Mouse (Mus musculus) heart, embryonic 10.5 days (tissue): ENCODE results near the gene Fbxl7. TPM values are rescaled to one million over a fixed set of nuclear protein-coding genes. Genes with fewer than 3 reads are reported as not detected.

Experiments used
- DNase-seq: peaks from one replicate; pipeline ENCODE4 v3.0.0-alpha.2; 2017; ENCODE audit warnings: low spot score
- H3K27ac ChIP-seq: fragments of 300-500 bp; sonication (generic); 2 replicates; pipeline ENCODE4 v1.5.1; 2016; ENCODE audit warnings: mild to moderate bottlenecking
- H3K27me3 ChIP-seq: fragments of 300-500 bp; sonication (generic); 2 replicates; pipeline ENCODE4 v1.6.1; 2016; ENCODE audit warnings: mild to moderate bottlenecking; ENCODE audit not compliant: poor library complexity, insufficient read depth, severe bottlenecking
- H3K36me3 ChIP-seq: fragments of 300-500 bp; sonication (generic); 2 replicates; pipeline ENCODE4 v1.6.1; 2016; ENCODE audit warnings: mild to moderate bottlenecking, moderate library complexity
- H3K4me1 ChIP-seq: fragments of 300-500 bp; sonication (generic); 2 replicates; pipeline ENCODE4 v1.6.1; 2016; ENCODE audit warnings: mild to moderate bottlenecking
- H3K4me3 ChIP-seq: fragments of 300-500 bp; sonication (generic); 2 replicates; pipeline ENCODE4 v1.5.1; 2016; ENCODE audit warnings: mild to moderate bottlenecking, moderate library complexity
- H3K9me3 ChIP-seq: fragments of 300-500 bp; sonication (generic); 2 replicates; pipeline ENCODE4 v1.6.1; 2016; ENCODE audit warnings: mild to moderate bottlenecking, moderate library complexity
- WGBS: fragments of 180-500 bp; shearing (Covaris S2); methylation state at CpG from one replicate; pipeline ENCODE4 v1.1.7; 2016; 5-methylcytosine and 5-hydroxymethylcytosine counted together
- polyA plus RNA-seq: library from polyadenylated mRNA; unstranded; fragments of >200 nt; fragmentation: Nextera tagmentation; extraction: Ambion mirVana; gene quantifications from 2 replicates; pipeline ENCODE4 v1.2.1, GENCODE M21; 2016

Fbxl7 gene
- polyA plus RNA-seq, result 8.2 and 14.5 TPM in 2 replicates

DNA sequence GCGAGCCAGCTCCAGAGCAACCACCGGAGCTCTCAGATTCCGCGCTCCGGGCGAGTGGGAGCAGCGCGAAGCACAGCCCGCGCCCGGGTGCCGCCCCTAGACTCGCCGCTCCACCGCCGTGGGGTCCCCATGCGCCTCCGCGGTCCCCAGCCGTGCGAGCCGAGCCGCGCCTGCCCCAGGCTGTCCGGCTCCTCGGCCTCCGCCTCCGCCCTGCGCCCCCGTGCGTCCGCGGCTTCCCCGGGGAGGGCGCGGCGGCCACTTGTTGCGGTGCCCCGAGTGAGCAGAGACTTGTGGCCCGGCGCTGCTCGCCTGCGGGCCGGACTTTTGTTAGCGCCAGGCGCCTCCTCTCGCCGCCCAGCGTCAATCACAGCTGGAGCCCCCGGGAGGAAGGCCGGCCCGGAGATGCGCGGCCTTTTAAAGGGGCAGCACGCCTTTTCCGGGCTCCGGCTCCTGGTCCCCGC, at the start of gene Fbxl7:
Fbxl7 (minus strand) TSS at position 330 of the 461 bp plus-strand sequence.
- under 1% methylated on average over 58 of the region's 58 CpGs for WGBS
- H3K4me3 ChIP-seq, result peak within 1 kb of the TSS; percentile 87
- peak; percentile 91 for DNase-seq
- peak within 1 kb of the TSS; percentile 94 for H3K27ac ChIP-seq
- peaks cover 4% of the 10 kb centered on the region; the same call in 1 of the 2 replicates for H3K4me1 ChIP-seq
- no peaks in the 10 kb centered on the region for H3K9me3 ChIP-seq
- H3K36me3 ChIP-seq, result no peaks in the 10 kb centered on the region
- no peaks in the 10 kb centered on the region for H3K27me3 ChIP-seq

- Histone ChIP-seq H3K4me3 (no peak overlapping the region), H3K36me3 (no peaks in the 10 kb centered on the region), H3K27ac (no peak overlapping the region), H3K9me3 (peaks cover 3% of the 10 kb centered on the region), H3K27me3 (0 out of 2 replicates have a peak, but pooled peaks cover 4% of the 10 kb centered on the region), H3K4me1 (no peaks in the 10 kb centered on the region)
- WGBS, result 75% methylated on average over 2 of the region's 2 CpGs
- DNase-seq, result no peak
Observed at GRCm38 (mm10) chr15:26922026-26922425, 26.6 kb upstream of the Fbxl7 start.

DNA sequence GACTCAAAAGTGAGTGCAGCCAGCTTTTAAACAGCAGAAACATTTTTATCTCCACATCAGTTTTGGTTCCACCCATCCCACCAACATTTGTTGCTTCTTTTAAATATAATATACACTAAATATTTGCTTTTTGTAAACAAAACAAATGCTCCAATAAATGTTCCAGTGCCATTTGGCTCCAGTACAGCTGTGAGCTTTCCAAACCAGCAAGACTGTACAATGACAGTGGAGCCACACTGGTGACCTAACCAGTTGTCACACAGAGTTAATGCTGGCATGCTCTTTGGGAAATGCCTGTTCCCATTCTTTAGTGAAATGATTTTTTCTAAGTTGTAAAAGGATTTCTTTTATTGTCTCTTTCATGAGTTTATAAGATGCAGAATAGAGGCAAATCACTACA, 18.0 kb upstream of the Fbxl7 start:
- Histone ChIP-seq H3K4me3 (no peak overlapping the region), H3K27me3 (0 out of 2 replicates have a peak, but pooled peaks cover under 1% of the 10 kb centered on the region), H3K9me3 (peaks cover 1% of the 10 kb centered on the region; the same call in 1 of the 2 replicates), H3K4me1 (no peaks in the 10 kb centered on the region), H3K36me3 (no peaks in the 10 kb centered on the region), H3K27ac (no peak overlapping the region)
- DNase-seq, result no peak

GRCm38 (mm10) chr15:26895761-26896160, 381 bp upstream of the Fbxl7 start:
- Histone ChIP-seq H3K36me3 (no peaks in the 10 kb centered on the region), H3K4me1 (peaks cover 4% of the 10 kb centered on the region; the same call in 1 of the 2 replicates), H3K27ac (peak overlapping the region; percentile 94), H3K27me3 (no peaks in the 10 kb centered on the region), H3K4me3 (peak overlapping the region; percentile 87), H3K9me3 (no peaks in the 10 kb centered on the region)
- 1% methylated on average over 14 of the region's 14 CpGs for WGBS
- DNase-seq, result no peak

DNA sequence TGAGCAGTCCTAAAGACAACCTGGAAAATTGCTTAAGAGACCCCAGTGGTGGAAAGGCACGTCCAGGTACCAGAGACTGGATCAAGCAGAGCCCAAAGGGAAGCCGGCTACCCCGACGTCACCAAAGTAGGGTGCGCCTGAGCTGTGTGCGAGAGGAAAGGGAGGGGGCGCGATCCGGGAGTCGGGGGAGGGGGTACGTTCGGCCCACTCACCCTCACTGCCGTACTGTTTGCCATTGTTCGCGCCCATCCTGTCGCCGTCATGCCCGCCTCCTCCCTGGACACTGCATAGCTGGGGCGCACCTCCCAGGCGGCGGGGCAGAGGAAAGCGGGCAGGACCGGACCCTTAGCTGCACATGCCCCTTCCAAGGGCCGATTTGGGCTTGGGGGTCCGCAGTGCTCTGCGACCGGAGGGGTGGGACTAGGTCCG, 565 bp downstream of the Fbxl7 start:
- H3K27me3 ChIP-seq, result no peaks in the 10 kb centered on the region
- under 1% methylated on average over 28 of the region's 28 CpGs for WGBS
- H3K9me3 ChIP-seq, result no peaks in the 10 kb centered on the region
- no peaks in the 10 kb centered on the region for H3K36me3 ChIP-seq
- H3K4me3 ChIP-seq, result peak overlapping the region; percentile 87
- peaks cover 4% of the 10 kb centered on the region; the same call in 1 of the 2 replicates for H3K4me1 ChIP-seq
- H3K27ac ChIP-seq, result peak overlapping the region; percentile 94
- peak; percentile 85 for DNase-seq

GRCm38 (mm10) chr15:26894031-26894655, 1.2 kb downstream of the Fbxl7 start:
- H3K36me3 ChIP-seq, result no peaks in the 10 kb centered on the region
- DNase-seq, result peak; percentile 74
- 3% methylated on average over 12 of the region's 12 CpGs for WGBS
- peaks cover 4% of the 10 kb centered on the region; the same call in 1 of the 2 replicates for H3K4me1 ChIP-seq
- H3K9me3 ChIP-seq, result no peaks in the 10 kb centered on the region
- peak overlapping the region; percentile 94; the same call in 1 of the 2 replicates for H3K27ac ChIP-seq
- H3K4me3 ChIP-seq, result peak overlapping the region; percentile 87
- H3K27me3 ChIP-seq, result no peaks in the 10 kb centered on the region

DNA sequence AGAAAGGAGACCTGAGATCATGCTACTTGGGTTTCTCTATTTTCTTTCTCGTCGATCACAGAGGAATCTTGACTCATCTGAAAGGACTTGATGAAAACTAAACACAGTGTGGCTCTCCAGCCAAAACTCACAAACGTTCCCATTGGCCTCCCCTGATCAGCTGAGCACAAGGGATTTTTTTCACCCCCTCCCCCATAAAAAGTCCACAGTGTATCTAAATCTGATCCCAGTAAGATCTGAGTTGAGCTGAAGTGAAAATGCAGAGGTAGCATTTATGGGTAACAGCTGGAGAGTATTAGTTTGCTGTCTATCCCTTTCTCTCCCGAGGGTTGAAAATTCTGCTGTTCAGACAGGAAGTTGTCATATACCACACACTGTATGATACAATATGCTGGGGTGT, 2.2 kb downstream of the Fbxl7 start:
- H3K27me3 ChIP-seq, result no peaks in the 10 kb centered on the region
- H3K27ac ChIP-seq, result no peak overlapping the region
- no peaks in the 10 kb centered on the region for H3K9me3 ChIP-seq
- peaks cover 4% of the 10 kb centered on the region; the same call in 1 of the 2 replicates for H3K4me1 ChIP-seq
- no peaks in the 10 kb centered on the region for H3K36me3 ChIP-seq
- no peak overlapping the region; the same call in 1 of the 2 replicates for H3K4me3 ChIP-seq
- DNase-seq, result no peak
- 54% methylated on average over 4 of the region's 4 CpGs for WGBS

DNA sequence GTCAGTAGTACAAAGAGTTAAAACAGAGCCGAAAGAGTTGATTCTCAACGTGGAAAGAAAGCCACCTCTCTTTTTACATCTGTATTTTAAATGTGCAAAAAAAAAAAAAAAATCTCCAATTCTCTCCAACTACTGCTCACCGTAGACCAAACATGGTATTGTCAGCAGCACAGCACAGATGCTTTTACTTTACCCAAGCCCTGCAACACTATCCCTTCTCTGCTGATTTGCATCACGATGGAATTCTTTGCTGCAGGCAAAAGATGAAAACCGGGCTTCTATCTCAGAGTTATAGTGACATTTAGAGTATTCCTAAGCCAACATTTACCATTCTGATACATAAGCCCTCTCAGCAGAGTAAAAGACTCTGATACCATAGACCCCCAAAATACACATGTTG, 5.4 kb downstream of the Fbxl7 start:
- Histone ChIP-seq H3K36me3 (no peaks in the 10 kb centered on the region), H3K27ac (no peak overlapping the region), H3K27me3 (no peaks in the 10 kb centered on the region), H3K4me1 (peaks cover 4% of the 10 kb centered on the region; the same call in 1 of the 2 replicates), H3K9me3 (no peaks in the 10 kb centered on the region), H3K4me3 (no peak overlapping the region)
- DNase-seq, result no peak
- WGBS, result 67% methylated on average over 5 of the region's 5 CpGs

DNA sequence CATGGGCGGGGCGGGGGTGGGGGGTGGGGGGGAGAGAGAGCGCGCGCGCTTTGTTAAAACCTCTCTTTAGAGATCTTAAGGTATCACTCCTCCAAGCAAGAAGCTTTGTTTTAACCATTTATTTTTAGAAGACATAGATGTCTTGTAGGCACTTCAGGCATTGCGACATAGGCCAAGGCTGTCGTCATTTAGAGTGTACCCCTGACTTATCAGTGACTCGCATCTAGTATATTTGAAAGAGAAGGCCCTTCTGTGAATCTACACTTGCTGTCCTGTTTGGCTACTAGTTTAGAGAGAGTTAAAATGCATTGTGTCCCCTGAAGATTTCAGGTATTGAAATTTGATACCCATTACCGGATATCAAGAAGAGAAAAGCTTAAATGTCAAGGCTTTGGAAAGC, 7.2 kb downstream of the Fbxl7 start:
- H3K27ac ChIP-seq, result no peak overlapping the region
- DNase-seq, result no peak
- H3K36me3 ChIP-seq, result no peaks in the 10 kb centered on the region
- WGBS, result 62% methylated on average over 10 of the region's 10 CpGs
- H3K9me3 ChIP-seq, result no peaks in the 10 kb centered on the region
- no peak overlapping the region for H3K4me3 ChIP-seq
- peaks cover 1% of the 10 kb centered on the region; the same call in 1 of the 2 replicates for H3K4me1 ChIP-seq
- no peaks in the 10 kb centered on the region for H3K27me3 ChIP-seq

DNA sequence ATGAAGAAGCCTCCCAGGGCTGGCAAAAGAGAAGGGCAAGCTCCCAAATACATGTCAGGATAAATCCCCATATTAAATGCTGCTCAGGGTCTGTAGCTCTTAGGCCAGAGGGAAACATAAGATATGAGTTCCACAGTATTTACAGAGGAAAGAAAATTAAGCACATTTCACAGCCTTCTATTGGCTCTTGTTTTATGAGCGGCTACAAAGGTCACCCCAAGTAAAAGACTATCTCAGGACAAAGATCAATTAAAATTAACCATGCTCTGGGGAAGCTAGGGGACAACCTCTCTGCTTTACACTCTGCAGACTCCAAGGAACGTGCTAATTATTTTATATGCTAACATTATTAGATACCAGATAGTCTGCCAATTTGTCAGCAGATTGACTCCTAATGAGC, 9.4 kb downstream of the Fbxl7 start:
- Histone ChIP-seq H3K27me3 (no peaks in the 10 kb centered on the region), H3K36me3 (no peaks in the 10 kb centered on the region), H3K9me3 (no peaks in the 10 kb centered on the region), H3K27ac (no peak overlapping the region), H3K4me3 (no peak overlapping the region), H3K4me1 (no peaks in the 10 kb centered on the region)
- no peak for DNase-seq
- 83% methylated on average over 2 of the region's 2 CpGs for WGBS

DNA sequence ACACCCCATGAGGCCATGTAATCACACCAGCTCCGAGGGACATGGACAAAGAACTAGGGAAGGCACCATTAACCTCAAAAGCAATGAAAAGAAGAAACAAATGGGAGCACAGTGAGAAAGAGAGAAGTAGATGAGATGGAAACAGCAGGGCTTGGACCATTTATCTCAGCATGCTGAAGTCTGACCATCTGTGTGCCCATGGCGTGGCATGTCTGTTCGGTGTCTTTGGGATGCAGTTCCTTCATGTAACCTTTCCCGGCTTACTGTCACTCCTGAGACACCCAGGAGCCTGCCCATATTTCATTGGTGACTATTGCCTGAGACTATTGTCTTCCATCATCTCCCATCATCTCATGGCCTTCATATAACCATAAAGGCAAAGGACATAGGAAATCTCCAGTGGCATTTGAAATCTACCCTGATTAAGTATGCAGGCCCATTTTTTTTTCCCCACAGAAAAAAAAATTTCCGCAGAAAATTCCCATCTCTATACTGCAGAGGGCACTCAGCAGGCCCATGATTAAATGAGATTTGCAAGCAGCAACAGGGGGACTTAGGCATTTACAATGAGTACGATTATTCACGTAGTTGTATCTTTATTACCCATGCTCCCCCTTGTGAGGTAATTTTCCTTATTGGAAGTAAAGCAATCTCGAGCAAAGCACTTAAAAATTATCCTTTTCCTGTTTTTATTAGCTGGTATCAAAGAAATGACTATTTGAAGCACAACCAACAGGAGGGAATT, 15.0 kb downstream of the Fbxl7 start:
- H3K27me3 ChIP-seq, result no peaks in the 10 kb centered on the region
- H3K36me3 ChIP-seq, result no peaks in the 10 kb centered on the region
- 81% methylated on average over 8 of the region's 8 CpGs for WGBS
- H3K9me3 ChIP-seq, result no peaks in the 10 kb centered on the region
- H3K4me1 ChIP-seq, result peaks cover 6% of the 10 kb centered on the region
- DNase-seq, result no peak
- no peak overlapping the region for H3K4me3 ChIP-seq
- H3K27ac ChIP-seq, result no peak overlapping the region

- Histone ChIP-seq H3K4me3 (no peak overlapping the region), H3K27ac (no peak overlapping the region), H3K27me3 (no peaks in the 10 kb centered on the region), H3K9me3 (no peaks in the 10 kb centered on the region), H3K36me3 (no peaks in the 10 kb centered on the region), H3K4me1 (peaks cover 6% of the 10 kb centered on the region)
- 33% methylated on average over 4 of the region's 4 CpGs for WGBS
- DNase-seq, result peak; percentile 77
Observed at GRCm38 (mm10) chr15:26875687-26876086, 19.7 kb downstream of the Fbxl7 start.

GRCm38 (mm10) chr15:26872234-26872633, 23.1 kb downstream of the Fbxl7 start:
- Histone ChIP-seq H3K9me3 (no peaks in the 10 kb centered on the region), H3K4me1 (peaks cover 6% of the 10 kb centered on the region), H3K4me3 (no peak overlapping the region), H3K27me3 (no peaks in the 10 kb centered on the region), H3K27ac (no peak overlapping the region), H3K36me3 (no peaks in the 10 kb centered on the region)
- 88% methylated on average over 1 of the region's 1 CpGs for WGBS
- DNase-seq, result no peak
